Mouse (Mus musculus) hindbrain, postnatal 0 days (tissue): ENCODE results near the gene Madd. TPM values are rescaled to one million over a fixed set of nuclear protein-coding genes. Genes with fewer than 3 reads are reported as not detected.

Experiments used
- ATAC-seq: fragments of 200-750 bp; cut with Nextera tagmentation; 2 replicates; pipeline ENCODE4 v1.8.0; 2017; ENCODE audit warnings: mild to moderate bottlenecking, moderate TSS enrichment, moderate library complexity
- DNase-seq: peaks from one replicate; pipeline ENCODE4 v3.0.0-alpha.2; 2015; ENCODE audit warnings: low spot score
- H3K27ac ChIP-seq: fragments of 300-500 bp; sonication (generic); 2 replicates; pipeline ENCODE4 v1.5.1; 2014; ENCODE audit warnings: mild to moderate bottlenecking
- H3K27me3 ChIP-seq: fragments of 300-500 bp; sonication (generic); 2 replicates; pipeline ENCODE4 v1.6.1; 2014; ENCODE audit warnings: low read length, mixed read lengths; ENCODE audit not compliant: insufficient read depth
- H3K36me3 ChIP-seq: fragments of 300-500 bp; sonication (generic); 2 replicates; pipeline ENCODE4 v1.6.1; 2014; ENCODE audit warnings: low read length, mixed read lengths; ENCODE audit not compliant: insufficient read depth
- H3K4me1 ChIP-seq: fragments of 300-500 bp; sonication (generic); 2 replicates; pipeline ENCODE4 v1.6.1; 2014; ENCODE audit warnings: antibody characterized with exemption, low read length, mixed read lengths; ENCODE audit not compliant: insufficient read depth
- H3K4me2 ChIP-seq: fragments of 300-500 bp; sonication (generic); 2 replicates; pipeline ENCODE4 v1.6.1; 2014; ENCODE audit warnings: low read depth, mild to moderate bottlenecking, low read length, moderate library complexity, mixed read lengths
- H3K4me3 ChIP-seq: fragments of 300-500 bp; sonication (generic); 2 replicates; pipeline ENCODE4 v1.5.1; 2014; ENCODE audit warnings: low read length
- H3K9ac ChIP-seq: fragments of 300-500 bp; sonication (generic); replicated peaks from 2 replicates; pipeline ENCODE4 v1.6.1; 2014; ENCODE audit warnings: mild to moderate bottlenecking, low read length, moderate library complexity, mixed read lengths
- H3K9me3 ChIP-seq: fragments of 300-500 bp; sonication (generic); 2 replicates; pipeline ENCODE4 v1.6.1; 2016; ENCODE audit warnings: low read length, mixed read lengths
- CTCF ChIP-seq: IDR thresholded peaks from 2 replicates; pipeline ENCODE4 v1.5.1; 2016; ENCODE audit warnings: antibody characterized with exemption, control low read depth, low read depth
- WGBS: fragments of 180-500 bp; shearing (Covaris S2); extraction: QIAGEN DNeasy Blood & Tissue Kit; methylation state at CpG from one replicate; pipeline ENCODE4 v1.1.7; 2014; 5-methylcytosine and 5-hydroxymethylcytosine counted together
- polyA plus RNA-seq: library from polyadenylated mRNA; unstranded; fragments of >200 nt; fragmentation: Nextera tagmentation; extraction: Ambion mirVana; gene quantifications from 2 replicates; pipeline ENCODE4 v1.2.1, GENCODE M21; 2015
- total RNA-seq: library from RNA; depleted of rRNA; stranded (reverse); fragments of >200 nt; gene quantifications from 2 replicates; pipeline ENCODE4 v1.2.3, GENCODE M21; 2014

Madd gene
- total and polyA plus RNA-seq, 2 experiments from 2014 or later: 31.3 to 64.2 TPM

GRCm38 (mm10) chr2:91202972-91203656, 19.5 kb upstream of the Madd start:
- 11% methylated on average over 20 of the region's 20 CpGs for WGBS
- peak overlapping the region; percentile 93 for H3K27ac ChIP-seq
- H3K27me3 ChIP-seq: no peaks in the 10 kb centered on the region
- ATAC-seq (no peak), DNase-seq (no peak)
- H3K4me1 ChIP-seq: peaks cover 21% of the 10 kb centered on the region
- no peaks in the 10 kb centered on the region for H3K9me3 ChIP-seq
- peaks cover 22% of the 10 kb centered on the region for H3K36me3 ChIP-seq
- peak overlapping the region; percentile 55 for H3K4me2 ChIP-seq
- TF ChIP-seq CTCF: no peak
- peak overlapping the region; percentile 89 for H3K9ac ChIP-seq
- H3K4me3 ChIP-seq: peak overlapping the region; percentile 73

- ATAC-seq (peak; percentile 98), DNase-seq (peak; percentile 96)
- peak; percentile 45 for TF ChIP-seq CTCF
- Histone ChIP-seq H3K27me3 (no peaks in the 10 kb centered on the region), H3K4me3 (peak within 1 kb of the TSS; percentile 73), H3K4me1 (peaks cover 21% of the 10 kb centered on the region), H3K9ac (peak within 1 kb of the TSS; percentile 89), H3K4me2 (peak within 1 kb of the TSS; percentile 55), H3K27ac (peak within 1 kb of the TSS; percentile 93), H3K36me3 (peaks cover 15% of the 10 kb centered on the region), H3K9me3 (no peaks in the 10 kb centered on the region)
- 3% methylated on average over 28 of the region's 28 CpGs for WGBS
Observed at GRCm38 (mm10) chr2:91202222-91202971, 18.8 kb upstream of the Madd start, which contains the start of the genes Nr1h3 and Acp2. Gene Nr1h3, minus strand, starts transcription at chr2:91202834. Gene Acp2, plus strand, starts transcription at chr2:91202885.

- H3K4me1 ChIP-seq: peaks cover 13% of the 10 kb centered on the region
- no peak for DNase-seq
- H3K4me3 ChIP-seq: no peak overlapping the region
- no peak overlapping the region for H3K4me2 ChIP-seq
- 82% methylated on average over 3 of the region's 3 CpGs for WGBS
- TF ChIP-seq CTCF: no peak
- no peak for ATAC-seq
- no peak overlapping the region for H3K27ac ChIP-seq
- H3K9me3 ChIP-seq: no peaks in the 10 kb centered on the region
- no peaks in the 10 kb centered on the region for H3K36me3 ChIP-seq
- H3K9ac ChIP-seq: no peak overlapping the region
- no peaks in the 10 kb centered on the region for H3K27me3 ChIP-seq
Observed at GRCm38 (mm10) chr2:91198888-91199287, 15.3 kb upstream of the Madd start.

GRCm38 (mm10) chr2:91196577-91197001, 13.0 kb upstream of the Madd start:
- DNase-seq: no peak
- Histone ChIP-seq H3K4me2 (no peak overlapping the region), H3K9me3 (no peaks in the 10 kb centered on the region), H3K27me3 (no peaks in the 10 kb centered on the region), H3K4me3 (no peak overlapping the region), H3K27ac (no peak overlapping the region), H3K36me3 (no peaks in the 10 kb centered on the region), H3K4me1 (no peaks in the 10 kb centered on the region), H3K9ac (no peak overlapping the region)
- no peak for ATAC-seq
- 76% methylated on average over 3 of the region's 3 CpGs for WGBS
- no peak for TF ChIP-seq CTCF

- Histone ChIP-seq H3K27ac (peak overlapping the region; percentile 7; the same call in 1 of the 2 replicates), H3K27me3 (no peaks in the 10 kb centered on the region), H3K36me3 (no peaks in the 10 kb centered on the region), H3K9ac (no peak overlapping the region), H3K4me3 (peak overlapping the region; percentile 18), H3K4me1 (no peaks in the 10 kb centered on the region), H3K9me3 (no peaks in the 10 kb centered on the region), H3K4me2 (peak overlapping the region; percentile 47)
- ATAC-seq (peak; percentile 85), DNase-seq (peak; percentile 70)
- WGBS: 2% methylated on average over 27 of the region's 27 CpGs
- peak; percentile 78 for TF ChIP-seq CTCF
Observed at GRCm38 (mm10) chr2:91194624-91195332, 11.1 kb upstream of the Madd start.

- TF ChIP-seq CTCF: no peak
- Histone ChIP-seq H3K4me3 (no peak overlapping the region), H3K36me3 (no peaks in the 10 kb centered on the region), H3K9ac (no peak overlapping the region), H3K4me2 (no peak overlapping the region), H3K27ac (no peak overlapping the region), H3K9me3 (no peaks in the 10 kb centered on the region), H3K27me3 (no peaks in the 10 kb centered on the region), H3K4me1 (no peaks in the 10 kb centered on the region)
- no peak for DNase-seq
- WGBS: 82% methylated on average over 16 of the region's 16 CpGs
- ATAC-seq: no peak
Observed at GRCm38 (mm10) chr2:91190501-91190900, 6.9 kb upstream of the Madd start.
